Mouse (Mus musculus): ENCODE results near the gene Zdhhc15. TPM values are rescaled to one million over a fixed set of nuclear protein-coding genes. Genes with fewer than 3 reads are reported as not detected.

The Zdhhc15 gene
- polyA plus RNA-seq, 1 experiment from 2014 or later = 11.8 TPM

GRCm38 (mm10) chrX:104542635-104543034, 128.2 kb downstream of the Zdhhc15 start:
- H3K36me3 ChIP-seq = no peaks in the 10 kb centered on the region
- no peaks in the 10 kb centered on the region for H3K9me3 ChIP-seq (replicated peaks)
- no peaks in the 10 kb centered on the region for H3K4me1 ChIP-seq
- H3K9ac ChIP-seq = no peak overlapping the region
- no peak overlapping the region for H3K4me2 ChIP-seq
- no peak overlapping the region for H3K4me3 ChIP-seq (replicated peaks)
- peaks cover 33% of the 10 kb centered on the region for H3K27me3 ChIP-seq
- ATAC-seq (replicated peaks; ENCODE audit: low FRiP score) = no peak
- H3K27ac ChIP-seq = no peak overlapping the region
- WGBS = 89% methylated on average over 4 of the region's 4 CpGs

- WGBS = 88% methylated on average over 5 of the region's 5 CpGs
- peaks cover 37% of the 10 kb centered on the region for H3K27me3 ChIP-seq
- H3K4me3 ChIP-seq (replicated peaks) = no peak overlapping the region
- H3K27ac ChIP-seq = no peak overlapping the region
- ATAC-seq (replicated peaks; ENCODE audit: low FRiP score) = no peak
- no peak overlapping the region for H3K4me2 ChIP-seq
- H3K36me3 ChIP-seq = no peaks in the 10 kb centered on the region
- H3K9me3 ChIP-seq (replicated peaks) = no peaks in the 10 kb centered on the region
- H3K9ac ChIP-seq = no peak overlapping the region
- no peaks in the 10 kb centered on the region for H3K4me1 ChIP-seq
Measured at GRCm38 (mm10) chrX:104501765-104502164, 169.1 kb downstream of the Zdhhc15 start.

GRCm38 (mm10) chrX:104489626-104490355, 181.1 kb downstream of the Zdhhc15 start:
- Histone ChIP-seq H3K4me3 (replicated peaks) (no peak overlapping the region), H3K4me1 (no peaks in the 10 kb centered on the region), H3K9me3 (replicated peaks) (no peaks in the 10 kb centered on the region), H3K9ac (no peak overlapping the region), H3K27me3 (peaks cover 21% of the 10 kb centered on the region), H3K27ac (no peak overlapping the region), H3K36me3 (no peaks in the 10 kb centered on the region), H3K4me2 (no peak overlapping the region)
- 47% methylated on average over 4 of the region's 4 CpGs for WGBS
- no peak for ATAC-seq (replicated peaks; ENCODE audit: low FRiP score)

GRCm38 (mm10) chrX:104488870-104489467, 181.9 kb downstream of the Zdhhc15 start:
- H3K4me2 ChIP-seq = no peak overlapping the region
- no peak for ATAC-seq (replicated peaks; ENCODE audit: low FRiP score)
- H3K9ac ChIP-seq = no peak overlapping the region
- H3K9me3 ChIP-seq (replicated peaks) = no peaks in the 10 kb centered on the region
- 77% methylated on average over 4 of the region's 4 CpGs for WGBS
- H3K4me1 ChIP-seq = no peaks in the 10 kb centered on the region
- no peak overlapping the region for H3K4me3 ChIP-seq (replicated peaks)
- peaks cover 24% of the 10 kb centered on the region for H3K27me3 ChIP-seq
- H3K36me3 ChIP-seq = no peaks in the 10 kb centered on the region
- H3K27ac ChIP-seq = no peak overlapping the region

- Histone ChIP-seq H3K9me3 (replicated peaks) (no peaks in the 10 kb centered on the region), H3K4me3 (replicated peaks) (no peak overlapping the region), H3K27ac (no peak overlapping the region), H3K36me3 (no peaks in the 10 kb centered on the region), H3K4me1 (no peaks in the 10 kb centered on the region), H3K4me2 (no peak overlapping the region), H3K27me3 (peaks cover 30% of the 10 kb centered on the region), H3K9ac (no peak overlapping the region)
- no peak for ATAC-seq (replicated peaks; ENCODE audit: low FRiP score)
- WGBS = 75% methylated on average over 3 of the region's 3 CpGs
Measured at GRCm38 (mm10) chrX:104488036-104488435, 182.8 kb downstream of the Zdhhc15 start.

Other genes starting within 250 kb of the Zdhhc15 start
- 2.5 TPM in 2 replicates for gene Uprt, start 188.2 kb downstream of the Zdhhc15 start, polyA plus RNA-seq (2015; fragmentation: Nextera tagmentation; extraction: Ambion mirVana)
- 3.5 and 3.6 TPM in 2 replicates for gene Magee2, start 186.2 kb upstream of the Zdhhc15 start, polyA plus RNA-seq (2015; fragmentation: Nextera tagmentation; extraction: Ambion mirVana)

Measured in kidney, embryonic 15.5 days (tissue).